Mouse (Mus musculus) retina, postnatal 7 days (tissue): Measurements from ENCODE around the gene Lrmp.

Experiments
- DNase-seq: peaks from one replicate; pipeline ENCODE4 v3.0.0-alpha.2; 2012; ENCODE audit warnings: low read depth, low spot score

Lrmp gene

DNA sequence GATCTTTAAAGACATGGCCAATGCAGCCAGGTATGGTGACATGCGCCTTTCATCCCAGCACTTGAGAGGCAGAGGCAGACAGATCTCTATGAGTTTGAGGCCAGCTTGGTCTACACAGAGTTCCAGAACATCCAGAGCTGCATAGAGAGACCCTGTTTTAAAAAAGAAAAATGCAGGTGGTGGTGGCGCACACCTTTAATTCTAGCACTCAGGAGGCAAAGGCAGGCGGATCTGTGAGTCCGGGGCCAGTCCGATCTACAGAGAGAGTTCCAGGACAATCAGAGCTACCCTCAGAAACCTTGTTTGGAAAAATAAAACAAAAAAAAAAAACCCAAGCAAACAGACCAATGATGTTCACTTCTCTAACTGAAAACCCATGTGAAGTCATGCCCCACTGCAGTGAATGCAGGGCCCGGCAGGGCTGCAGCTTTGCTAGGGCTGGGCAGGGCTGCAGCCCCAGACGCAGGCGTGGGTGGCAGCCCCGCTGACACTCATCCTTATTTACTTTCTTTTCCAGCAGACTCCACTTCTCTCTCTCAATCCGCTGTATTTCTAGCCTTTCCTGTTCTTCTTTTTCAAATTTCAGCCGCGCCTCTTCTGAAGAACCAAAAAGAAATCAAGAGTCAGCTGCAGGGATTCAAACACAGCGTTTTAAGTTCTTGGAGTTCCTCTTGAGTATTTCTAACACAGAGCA, 87.1 kb downstream of the Lrmp start:
- no peak for DNase-seq

GRCm38 (mm10) chr6:145204440-145204839, 89.0 kb downstream of the Lrmp start:
- DNase-seq, result no peak

- no peak for DNase-seq
These were observed 89.7 kb downstream of the Lrmp start for GRCm38 (mm10) chr6:145205142-145205541.

GRCm38 (mm10) chr6:145210056-145210680, 94.7 kb downstream of the Lrmp start:
- no peak for DNase-seq

- DNase-seq, result peak; percentile 99
These were observed 95.4 kb downstream of the Lrmp start, which contains the start of the genes Casc1 and Etfrf1 for GRCm38 (mm10) chr6:145210816-145211338. Gene Casc1, minus strand, starts transcription at chr6:145211005. Gene Etfrf1, plus strand, starts transcription at chr6:145211134.

GRCm38 (mm10) chr6:145211376-145212305, 96.2 kb downstream of the Lrmp start:
- no peak for DNase-seq

- DNase-seq, result no peak
These were observed 98.5 kb downstream of the Lrmp start for GRCm38 (mm10) chr6:145213916-145214315.

- DNase-seq, result no peak
These were observed 100.4 kb downstream of the Lrmp start for GRCm38 (mm10) chr6:145215826-145216225.

- no peak for DNase-seq
These were observed 108.8 kb downstream of the Lrmp start for GRCm38 (mm10) chr6:145224246-145224645.
